Mouse (Mus musculus) liver, adult (tissue): ENCODE measurements around the gene Elovl1.

Experiments used
- GATA4 ChIP-seq: IDR thresholded peaks from 2 replicates; pipeline ENCODE4 v1.6.1; 2014; ENCODE audit warnings: mild to moderate bottlenecking, low read length; ENCODE audit not compliant: insufficient replicate concordance

The Elovl1 gene

GRCm38 (mm10) chr4:118427768-118428451 lies at the start of gene Elovl1:
Gene Elovl1 (plus strand): TSS chr4:118428093.
- no peak for TF ChIP-seq GATA4

DNA sequence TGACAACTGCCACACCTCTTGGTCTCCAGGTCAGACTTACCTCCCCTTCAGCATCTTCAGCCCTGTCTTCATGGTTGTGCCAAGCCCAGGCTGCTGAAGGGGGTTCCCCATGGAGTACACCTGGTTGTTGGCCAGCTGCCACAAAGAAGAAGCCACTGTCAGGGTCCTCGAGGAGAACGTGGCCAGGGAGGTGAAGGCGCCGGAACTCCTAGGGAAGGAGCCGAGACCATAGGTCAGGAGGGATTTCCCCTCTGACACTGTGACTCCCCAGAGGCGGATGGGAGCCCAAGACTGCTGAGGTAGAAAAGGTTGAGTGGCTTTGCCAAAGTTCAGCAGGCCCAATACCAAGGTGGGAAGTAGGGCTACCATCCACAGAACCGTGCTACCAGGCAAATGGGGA lies 44.6 kb upstream of the Elovl1 start:
- TF ChIP-seq GATA4 = no peak

GRCm38 (mm10) chr4:118387316-118387715 lies 40.6 kb upstream of the Elovl1 start:
- TF ChIP-seq GATA4 = no peak

DNA sequence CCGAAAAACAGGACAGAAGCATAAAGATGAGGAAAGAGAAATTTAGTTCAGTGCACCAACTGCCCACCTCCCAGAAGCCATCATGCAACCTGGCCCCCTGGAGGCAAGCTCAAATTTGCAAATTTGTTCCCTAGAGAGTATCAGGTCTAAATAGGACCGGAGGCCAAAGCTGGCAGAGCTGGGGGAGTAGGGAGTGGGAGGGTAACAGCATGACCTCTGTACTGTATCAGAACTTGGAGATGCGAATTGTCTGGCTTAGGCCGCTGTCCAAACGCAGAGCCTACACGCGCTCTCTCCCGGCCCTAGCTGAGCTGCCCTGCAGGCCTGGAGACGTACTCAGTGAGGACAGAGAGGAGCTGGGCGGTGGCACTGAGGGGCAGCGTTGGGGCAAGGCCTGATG lies 37.7 kb upstream of the Elovl1 start:
- no peak for TF ChIP-seq GATA4

- TF ChIP-seq GATA4 = peak; percentile 52; the same call in 1 of the 2 replicates
Observed at GRCm38 (mm10) chr4:118394505-118394904, 33.4 kb upstream of the Elovl1 start.

- no peak for TF ChIP-seq GATA4
Observed at GRCm38 (mm10) chr4:118395289-118395688, 32.6 kb upstream of the Elovl1 start.

GRCm38 (mm10) chr4:118396433-118396832 lies 31.5 kb upstream of the Elovl1 start:
- no peak for TF ChIP-seq GATA4

GRCm38 (mm10) chr4:118398400-118398799 lies 29.5 kb upstream of the Elovl1 start:
- no peak for TF ChIP-seq GATA4

DNA sequence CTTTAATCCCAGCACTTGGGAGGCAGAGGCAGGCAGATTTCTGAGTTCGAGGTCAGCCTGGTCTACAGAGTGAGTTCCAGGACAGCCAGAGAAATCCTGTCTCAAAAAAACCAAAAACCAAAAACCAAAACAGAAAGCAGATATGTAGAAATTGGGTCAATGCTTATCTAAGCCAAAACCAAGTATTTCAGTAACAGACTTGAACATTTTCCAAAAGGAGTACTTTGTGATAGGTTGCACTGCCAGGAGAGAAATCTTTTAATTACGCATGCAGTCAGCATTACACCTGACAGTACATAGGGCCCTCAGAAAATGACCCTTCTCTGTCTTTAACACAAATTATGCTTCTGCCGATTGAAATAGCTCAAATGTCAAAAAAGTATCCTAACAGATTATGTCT lies 26.5 kb upstream of the Elovl1 start:
- TF ChIP-seq GATA4 = 0 out of 2 replicates have a peak, but pooled peaks have one; percentile 12

- no peak for TF ChIP-seq GATA4
Observed at GRCm38 (mm10) chr4:118401918-118402317, 26.0 kb upstream of the Elovl1 start.

GRCm38 (mm10) chr4:118402701-118403100 lies 25.2 kb upstream of the Elovl1 start:
- no peak for TF ChIP-seq GATA4

DNA sequence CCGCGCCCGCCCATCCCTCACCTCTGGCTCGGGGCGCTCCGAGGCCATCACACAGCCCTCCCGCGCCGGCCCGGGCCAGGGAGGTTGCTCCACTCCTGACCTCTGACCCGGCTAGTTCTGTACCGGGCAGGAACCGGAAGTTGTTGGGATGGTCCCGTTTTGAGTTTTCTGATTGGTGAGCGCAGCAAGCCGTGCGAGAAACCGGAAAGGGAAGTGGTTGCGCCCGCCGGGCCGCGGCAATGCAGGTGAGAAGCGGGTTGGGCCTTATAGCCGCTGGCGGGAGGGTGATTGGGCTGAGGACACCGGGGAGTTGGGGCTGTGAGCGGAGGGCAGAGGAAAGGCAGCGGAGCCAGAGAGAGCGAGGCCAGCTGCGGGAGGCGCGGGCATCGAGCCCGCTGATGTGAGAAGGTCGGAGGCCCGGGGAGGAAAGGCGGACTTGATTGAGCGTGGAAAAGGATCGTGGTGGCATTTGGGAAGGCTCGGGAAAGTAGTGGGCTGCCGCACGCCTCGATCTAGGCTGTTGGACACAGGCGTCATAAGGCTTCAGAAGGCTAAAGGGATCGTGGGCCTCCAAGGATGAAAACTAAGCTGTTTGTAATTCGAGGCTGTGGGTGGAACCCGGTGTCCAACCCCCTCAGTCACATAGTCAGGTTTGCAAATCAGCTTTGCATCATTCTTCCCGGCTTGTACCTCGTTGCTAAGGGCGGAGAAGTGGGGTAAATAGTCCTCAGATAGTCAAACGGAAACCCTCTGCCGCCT lies 18.6 kb upstream of the Elovl1 start, which contains the start of the genes Szt2 and Med8:
Gene Szt2, minus strand, starts transcription at position 132 of the 759 bp plus-strand sequence.
Gene Med8, plus strand, starts transcription at position 196 of the 759 bp plus-strand sequence.
- no peak for TF ChIP-seq GATA4

- no peak for TF ChIP-seq GATA4
Observed at GRCm38 (mm10) chr4:118410871-118411270, 17.0 kb upstream of the Elovl1 start.

DNA sequence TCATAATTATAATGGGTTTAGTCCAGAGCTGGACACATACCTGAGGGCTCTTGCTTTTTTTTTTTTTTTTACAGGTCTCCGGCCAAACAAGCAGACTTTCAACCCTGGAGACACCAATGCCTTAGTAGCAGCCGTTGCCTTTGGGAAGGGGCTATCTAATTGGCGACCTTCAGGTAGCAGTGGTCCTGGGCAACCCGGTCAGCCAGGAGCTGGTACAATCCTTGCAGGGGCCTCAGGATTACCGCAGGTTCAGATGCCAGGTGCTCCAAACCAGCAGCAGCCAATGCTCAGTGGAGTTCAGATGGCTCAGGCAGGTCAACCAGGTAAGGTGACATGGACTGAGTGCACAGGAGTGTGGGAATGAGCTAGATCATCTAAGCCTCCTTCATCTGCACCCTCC lies 14.3 kb upstream of the Elovl1 start:
- no peak for TF ChIP-seq GATA4

DNA sequence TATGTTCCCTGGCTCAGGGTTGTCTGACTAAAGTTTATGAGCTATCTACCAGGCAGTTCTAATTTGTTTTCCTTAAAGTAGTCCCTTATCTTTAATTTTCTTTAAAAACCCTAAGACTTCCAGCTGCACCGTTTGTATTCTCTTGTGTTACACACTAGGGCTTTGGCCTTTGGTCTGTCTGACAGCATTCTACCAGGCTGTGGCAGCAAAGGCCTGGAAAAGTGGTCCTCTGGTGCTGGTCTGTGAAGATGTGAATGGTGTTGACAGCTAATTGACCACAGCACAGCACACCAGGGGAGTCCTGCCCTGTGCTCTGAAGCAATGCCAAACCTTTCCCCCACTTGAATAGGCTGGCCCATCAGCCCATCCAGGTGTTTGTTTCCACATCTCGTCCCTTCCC lies 12.1 kb upstream of the Elovl1 start:
- no peak for TF ChIP-seq GATA4

- no peak for TF ChIP-seq GATA4
Observed at GRCm38 (mm10) chr4:118416329-118416728, 11.6 kb upstream of the Elovl1 start.
